Mouse (Mus musculus): ENCODE data around the gene Bach2.

Bach2 gene

GRCm38 (mm10) chr4:32334765-32335164, 96.2 kb downstream of the Bach2 start:
- no peak for DNase-seq

GRCm38 (mm10) chr4:32335659-32336058, 97.1 kb downstream of the Bach2 start:
- DNase-seq, result no peak

- DNase-seq, result no peak
Observed at GRCm38 (mm10) chr4:32336642-32337041, 98.0 kb downstream of the Bach2 start.

GRCm38 (mm10) chr4:32337638-32338037, 99.0 kb downstream of the Bach2 start:
- no peak for DNase-seq

DNA sequence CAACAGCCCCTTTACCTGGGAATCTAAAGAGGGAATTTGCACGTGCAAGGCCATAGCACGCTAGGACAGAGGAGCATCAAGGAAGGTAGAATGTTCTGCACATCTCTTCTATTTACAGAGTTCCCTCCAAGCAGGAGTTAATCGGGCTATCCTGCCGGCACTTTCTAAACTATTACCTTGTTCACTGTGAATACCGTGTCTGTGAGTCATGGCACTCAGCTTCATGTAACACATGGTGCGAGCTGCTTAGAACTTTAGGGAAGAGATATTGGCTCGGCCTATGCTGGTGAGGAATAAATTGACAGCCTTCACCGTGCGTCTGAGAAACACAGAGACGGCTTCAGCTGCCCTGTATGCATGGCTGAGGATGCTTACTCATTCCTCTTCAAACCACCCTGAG, 99.8 kb downstream of the Bach2 start:
- DNase-seq, result no peak

DNA sequence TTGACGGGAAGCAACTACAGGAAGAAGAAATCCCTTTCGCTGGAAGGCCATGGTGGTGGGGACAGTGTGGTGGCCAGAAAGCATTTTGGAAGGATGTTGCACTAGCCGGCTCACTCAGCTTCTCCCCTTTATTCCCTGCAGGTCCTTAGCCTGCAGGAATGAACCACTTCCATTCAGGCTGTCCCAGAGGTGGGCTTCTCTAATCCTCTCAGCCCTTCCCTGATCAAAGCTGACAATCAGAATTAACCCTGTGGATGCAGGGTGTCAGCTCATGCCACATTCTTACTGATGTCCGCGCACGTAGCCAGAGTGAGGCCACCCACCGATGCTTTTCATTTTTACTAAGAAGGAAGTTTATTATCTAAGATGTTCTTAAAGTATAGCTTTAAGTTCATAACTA, 102.2 kb downstream of the Bach2 start:
- DNase-seq, result no peak

DNA sequence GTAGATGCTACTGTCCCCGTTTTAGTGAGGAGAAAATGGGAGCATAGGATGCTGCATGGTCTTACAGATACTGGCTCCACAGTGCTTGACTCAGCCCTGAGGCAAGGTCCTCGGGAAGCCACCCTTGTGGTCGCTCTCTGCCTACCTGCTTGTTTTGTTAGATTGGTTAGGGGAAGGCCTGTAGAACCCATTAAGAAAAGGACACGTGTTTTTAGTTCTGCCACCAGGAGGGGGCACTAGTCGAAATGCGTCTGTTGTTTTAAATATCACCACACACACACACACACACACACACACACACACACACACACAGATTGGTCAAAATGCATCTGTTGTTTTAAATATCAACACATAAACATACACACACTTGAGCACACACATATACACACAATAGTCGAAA, 103.7 kb downstream of the Bach2 start:
- DNase-seq, result no peak

- no peak for DNase-seq
Observed at GRCm38 (mm10) chr4:32343256-32344165, 104.9 kb downstream of the Bach2 start.

DNA sequence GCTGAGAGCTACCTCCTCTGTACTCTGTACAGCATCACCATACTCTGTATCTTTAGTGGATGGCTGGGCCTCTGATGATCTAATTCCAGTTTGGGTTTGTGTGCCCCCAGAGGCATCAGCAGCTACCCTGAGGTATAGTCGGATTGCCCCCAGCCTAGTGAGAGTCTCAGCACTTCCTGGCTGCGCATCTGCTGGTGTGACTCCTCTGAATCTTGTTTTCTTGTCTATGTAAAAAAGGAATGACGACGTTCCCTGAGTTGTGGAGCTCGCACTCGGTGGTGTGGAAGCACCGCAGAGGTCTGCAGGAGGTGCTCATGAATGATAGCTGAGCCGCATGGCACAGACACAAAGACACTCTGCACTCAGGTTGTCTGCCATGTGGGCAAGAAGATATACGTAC, 105.7 kb downstream of the Bach2 start:
- no peak for DNase-seq

DNA sequence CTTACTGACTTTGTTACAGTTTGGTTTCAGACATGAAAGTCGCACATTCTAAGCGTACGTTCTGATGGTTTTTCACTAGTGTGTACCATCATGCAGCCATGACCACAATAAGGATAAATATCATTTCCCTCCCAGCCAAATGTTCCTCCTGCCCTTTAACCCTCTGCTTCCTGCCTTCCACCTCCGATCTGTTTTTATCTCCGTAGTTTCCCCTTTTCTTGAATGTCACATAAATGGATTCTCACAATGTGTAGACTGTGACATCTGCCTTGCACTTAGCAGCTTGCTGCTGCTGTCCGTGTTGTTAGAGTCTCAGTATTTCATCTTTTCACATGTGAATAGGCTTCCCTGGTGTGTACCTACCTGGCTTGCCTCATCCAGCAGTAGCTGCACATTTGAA, 108.6 kb downstream of the Bach2 start:
- DNase-seq, result no peak

- DNase-seq, result no peak
Observed at GRCm38 (mm10) chr4:32347711-32348110, 109.1 kb downstream of the Bach2 start.

GRCm38 (mm10) chr4:32349361-32349760, 110.8 kb downstream of the Bach2 start:
- DNase-seq, result no peak

- DNase-seq, result no peak
Observed at GRCm38 (mm10) chr4:32351236-32351635, 112.6 kb downstream of the Bach2 start.

DNA sequence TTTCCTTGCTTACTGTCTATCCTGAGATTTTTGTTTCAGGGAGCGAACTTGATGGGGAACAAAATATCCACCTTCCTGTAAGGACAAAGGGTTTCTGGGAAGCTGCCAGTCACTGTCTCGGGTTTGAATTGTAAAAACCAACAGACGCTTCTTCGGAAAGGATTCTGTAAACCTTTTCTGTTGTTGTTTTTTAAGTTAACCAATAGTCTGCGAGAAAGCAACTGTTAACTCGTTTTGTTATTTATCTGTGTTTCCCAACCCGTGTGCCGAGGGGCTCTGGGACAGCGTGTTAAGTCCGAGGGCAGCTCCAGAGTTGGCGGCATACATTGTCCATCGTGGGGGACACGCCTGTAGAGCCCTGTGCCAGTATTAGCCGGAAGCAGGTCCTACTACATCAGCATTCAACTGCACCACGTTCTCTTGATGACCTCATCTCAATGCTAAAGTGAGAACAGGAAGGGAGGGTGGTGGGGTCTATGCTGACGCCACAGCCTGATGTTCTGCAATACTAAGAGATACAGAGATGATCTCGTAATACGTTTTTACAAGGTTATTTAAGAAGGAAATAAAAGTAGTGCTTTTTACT, 113.2 kb downstream of the Bach2 start:
- peak; percentile 33 for DNase-seq

GRCm38 (mm10) chr4:32352442-32352841, 113.8 kb downstream of the Bach2 start:
- no peak for DNase-seq

DNA sequence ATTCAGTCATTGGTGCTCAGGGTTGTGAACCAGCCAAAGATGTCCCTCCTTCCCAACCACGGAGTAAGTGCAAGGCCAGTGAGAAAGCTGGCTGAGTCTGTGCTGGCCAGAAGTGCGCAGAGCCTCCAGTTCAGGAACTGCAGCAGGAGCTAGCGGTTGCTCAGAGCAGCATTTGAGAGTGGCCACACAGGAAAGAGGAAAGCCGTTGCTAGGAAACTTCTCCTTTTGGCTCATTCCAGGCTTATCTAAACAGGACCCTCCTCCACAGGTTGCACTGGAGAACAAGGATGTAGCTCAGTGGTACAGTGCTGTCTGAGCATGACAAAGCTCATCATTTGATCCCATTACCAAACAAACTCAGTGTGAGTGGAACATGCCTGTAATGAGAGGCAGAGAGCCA, 114.2 kb downstream of the Bach2 start:
- DNase-seq, result peak; percentile 28

GRCm38 (mm10) chr4:32355935-32356617, 117.5 kb downstream of the Bach2 start:
- no peak for DNase-seq

GRCm38 (mm10) chr4:32357996-32358600, 119.5 kb downstream of the Bach2 start:
- no peak for DNase-seq

DNA sequence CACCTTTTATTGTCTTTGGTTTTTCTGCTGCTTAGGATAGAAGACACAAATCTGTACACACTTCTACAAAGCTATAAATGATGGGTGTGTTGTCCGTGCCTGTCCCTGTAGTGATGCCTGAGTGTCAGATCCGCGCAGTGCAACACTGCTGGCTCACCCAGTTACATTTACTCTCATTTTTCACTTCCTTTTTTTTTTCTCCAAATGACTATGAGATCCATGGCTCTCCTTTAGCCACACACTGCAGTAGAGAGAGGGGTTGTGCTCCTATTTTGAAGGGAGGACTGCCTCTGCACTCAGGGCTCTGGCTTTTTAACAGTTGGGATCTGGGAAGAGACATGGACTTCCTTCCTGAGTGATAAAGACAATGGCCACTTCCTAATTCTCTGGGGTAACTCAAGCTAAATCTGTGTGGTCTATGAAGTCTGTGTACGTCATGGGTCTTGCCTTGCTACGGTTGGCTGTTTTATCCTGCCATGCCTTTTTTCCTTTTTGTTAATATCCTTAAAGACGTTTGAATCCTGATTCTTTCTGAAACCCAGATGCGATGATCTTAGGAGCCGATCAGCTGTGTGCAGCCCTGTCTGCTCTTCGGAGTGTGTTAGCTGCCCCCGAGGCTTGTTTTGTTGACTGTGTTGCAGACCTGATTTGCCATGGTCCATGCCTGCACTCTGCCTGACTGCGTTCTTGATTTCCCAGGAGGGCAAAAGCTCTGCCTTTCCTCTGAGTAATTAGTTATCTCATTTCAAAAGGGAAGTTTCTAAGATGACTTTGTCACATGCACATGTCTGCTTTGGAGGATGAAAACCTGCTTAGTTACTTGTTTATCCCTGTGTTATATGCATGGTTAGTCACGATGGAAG, 120.2 kb downstream of the Bach2 start:
- DNase-seq, result no peak

DNA sequence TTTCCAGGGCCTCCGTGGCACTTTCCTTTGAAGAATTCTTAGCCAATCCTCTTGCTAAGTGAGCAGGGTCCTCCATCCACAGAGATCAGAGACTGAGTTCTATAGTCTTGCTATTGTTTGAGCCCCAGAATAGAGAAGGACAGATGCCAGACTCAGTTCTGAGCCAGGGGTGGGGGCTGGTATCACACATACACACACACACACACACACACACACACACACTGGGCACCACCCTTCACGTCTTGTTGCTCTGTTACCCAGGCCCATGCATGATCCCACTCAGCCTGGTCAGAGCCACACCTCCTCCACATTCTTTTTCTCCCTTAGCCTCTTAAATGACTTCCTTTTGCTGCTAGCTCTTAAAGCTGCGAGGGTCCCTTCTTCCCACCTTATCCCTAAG, 121.0 kb downstream of the Bach2 start:
- DNase-seq, result no peak

DNA sequence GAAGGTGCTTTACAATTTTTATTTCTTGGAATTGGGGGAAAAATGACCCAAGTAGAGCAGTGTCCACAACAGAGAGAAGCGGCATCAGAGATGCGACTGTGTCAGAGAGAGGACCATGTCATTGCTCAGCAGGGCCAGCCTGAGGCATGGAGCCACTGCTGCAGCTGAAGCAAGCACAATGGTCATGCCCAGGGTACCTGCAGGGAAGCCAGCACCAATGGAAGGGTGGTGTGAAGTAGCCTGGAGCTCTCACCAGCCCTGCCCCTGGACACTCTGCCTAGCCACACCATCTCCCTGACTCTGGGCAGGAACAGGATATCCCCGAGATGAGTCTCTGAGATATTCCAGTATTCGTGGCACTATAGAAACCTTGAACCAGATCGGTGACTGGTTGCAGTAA, 121.9 kb downstream of the Bach2 start:
- no peak for DNase-seq

GRCm38 (mm10) chr4:32363488-32363984, 124.9 kb downstream of the Bach2 start:
- no peak for DNase-seq

Data from layer of hippocampus, adult 9-11 months (tissue).